Mouse (Mus musculus) testis, postnatal 14 days (tissue): ENCODE measurements at regions not wholly inside any gene's neighbourhood (a gene's known extent, or its start where the extent isn't known, plus 50 kb on each side); places are given as distances from the start of the nearest gene placed in this dataset.

Experiments used
- DNase-seq: peaks from one replicate; pipeline ENCODE4 v3.0.0; 2021; ENCODE audit warnings: low spot score

- no peak for DNase-seq
Measured at GRCm38 (mm10) chr1:14421030-14421429, 1672.1 kb downstream of the 4930444P10Rik start.

- DNase-seq, result no peak
Measured at GRCm38 (mm10) chr1:14413826-14414445, 1679.2 kb downstream of the 4930444P10Rik start.

GRCm38 (mm10) chr1:14369957-14370833, 1722.9 kb downstream of the 4930444P10Rik start:
- no peak for DNase-seq

GRCm38 (mm10) chr1:14359998-14360640, 1733.0 kb downstream of the 4930444P10Rik start:
- DNase-seq, result no peak
